Mouse (Mus musculus): ENCODE measurements around the gene Fbxw27. TPM values are rescaled to one million over a fixed set of nuclear protein-coding genes. Genes with fewer than 3 reads are reported as not detected.
A peak's percentile ranks its signal among the peaks of the same experiment; 100 is the strongest.
"Not testable (repeated sequence)": the region's sequence is repeated elsewhere in the genome, so short reads cannot be mapped to it uniquely, and the experiment has no call there.

Fbxw27 gene
- total RNA-seq (2014; rRNA removed) (0.38 TPM in 1 of 2 replicates, not detected in the other), polyA plus RNA-seq (2015; fragmentation: Nextera tagmentation; extraction: Ambion mirVana) (0.26 TPM in 1 of 2 replicates, not detected in the other)

DNA sequence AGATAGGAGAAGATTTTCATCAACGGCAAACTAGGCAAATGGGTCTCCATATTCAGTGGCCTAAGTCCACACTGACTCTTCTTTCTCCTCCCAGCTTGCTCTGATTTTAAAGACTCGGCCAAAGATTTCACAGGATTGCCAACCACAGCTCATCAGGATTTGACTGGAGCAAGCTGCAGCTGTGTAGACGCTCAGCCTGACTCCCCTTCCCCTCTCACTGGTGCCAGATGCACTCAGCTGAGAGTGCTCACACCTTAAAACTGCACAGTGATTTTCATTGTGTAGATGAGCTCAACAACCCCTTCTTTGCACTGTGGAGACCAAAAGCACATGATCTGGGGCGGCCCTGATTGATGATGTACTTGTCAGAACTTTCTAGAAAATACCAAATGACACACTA lies at the start of gene Fbxw27:
Gene Fbxw27 (minus strand): TSS at position 101 of the 400 bp plus-strand sequence.
- 84% methylated on average over 4 of the region's 4 CpGs for WGBS
- H3K36me3 ChIP-seq (ENCODE audit: insufficient read depth, low read length); H3K9ac ChIP-seq (replicated peaks; ENCODE audit: low read length, poor library complexity, severe bottlenecking); H3K4me2 ChIP-seq (ENCODE audit: low read depth, low read length, poor library complexity, severe bottlenecking); H3K27ac ChIP-seq (ENCODE audit: low read depth, low read length); DNase-seq (ENCODE audit: low spot score); H3K27me3 ChIP-seq (ENCODE audit: insufficient read depth, low read length); H3K9me3 ChIP-seq (ENCODE audit: low read length); H3K4me3 ChIP-seq (ENCODE audit: low read depth, low read length); ATAC-seq (ENCODE audit: low FRiP score); H3K4me1 ChIP-seq (ENCODE audit: insufficient read depth, low read length): not testable (repeated sequence)

DNA sequence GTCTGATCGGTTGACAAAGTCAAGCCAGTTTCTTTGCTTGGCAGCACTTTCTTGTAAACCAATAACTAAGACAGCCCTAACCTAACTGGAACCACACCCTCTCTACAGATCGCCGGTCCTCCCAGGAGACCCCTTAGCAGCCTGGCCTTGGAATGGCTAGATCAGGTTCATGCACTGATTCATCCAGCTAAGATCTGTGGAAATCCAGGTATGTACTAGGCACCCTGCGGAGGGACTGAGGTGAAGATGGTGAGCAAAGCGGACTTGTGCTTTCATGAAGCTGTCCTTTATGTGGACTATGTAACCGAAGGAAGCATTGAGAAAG lies 42.6 kb upstream of the Fbxw27 start:
- TF ChIP-seq CTCF (IDR thresholded peaks at IDR 0.05) = no peak
- Histone ChIP-seq H3K4me2 (ENCODE audit: low read depth, low read length, poor library complexity, severe bottlenecking) (peak overlapping the region; percentile 85), H3K27ac (ENCODE audit: low read depth, low read length) (peak overlapping the region; percentile 87), H3K27me3 (ENCODE audit: insufficient read depth, low read length) (no peaks in the 10 kb centered on the region), H3K9me3 (ENCODE audit: low read length) (no peaks in the 10 kb centered on the region), H3K4me3 (ENCODE audit: low read depth, low read length) (peak overlapping the region; percentile 61), H3K36me3 (ENCODE audit: insufficient read depth, low read length) (0 out of 2 replicates have a peak, but pooled peaks cover 7% of the 10 kb centered on the region), H3K9ac (replicated peaks; ENCODE audit: low read length, poor library complexity, severe bottlenecking) (peak overlapping the region; percentile 74), H3K4me1 (ENCODE audit: insufficient read depth, low read length) (no peaks in the 10 kb centered on the region)
- DNase-seq (ENCODE audit: low spot score) (no peak), ATAC-seq (ENCODE audit: low FRiP score) (peak; percentile 47)
- WGBS = 4% methylated on average over 6 of the region's 6 CpGs

DNA sequence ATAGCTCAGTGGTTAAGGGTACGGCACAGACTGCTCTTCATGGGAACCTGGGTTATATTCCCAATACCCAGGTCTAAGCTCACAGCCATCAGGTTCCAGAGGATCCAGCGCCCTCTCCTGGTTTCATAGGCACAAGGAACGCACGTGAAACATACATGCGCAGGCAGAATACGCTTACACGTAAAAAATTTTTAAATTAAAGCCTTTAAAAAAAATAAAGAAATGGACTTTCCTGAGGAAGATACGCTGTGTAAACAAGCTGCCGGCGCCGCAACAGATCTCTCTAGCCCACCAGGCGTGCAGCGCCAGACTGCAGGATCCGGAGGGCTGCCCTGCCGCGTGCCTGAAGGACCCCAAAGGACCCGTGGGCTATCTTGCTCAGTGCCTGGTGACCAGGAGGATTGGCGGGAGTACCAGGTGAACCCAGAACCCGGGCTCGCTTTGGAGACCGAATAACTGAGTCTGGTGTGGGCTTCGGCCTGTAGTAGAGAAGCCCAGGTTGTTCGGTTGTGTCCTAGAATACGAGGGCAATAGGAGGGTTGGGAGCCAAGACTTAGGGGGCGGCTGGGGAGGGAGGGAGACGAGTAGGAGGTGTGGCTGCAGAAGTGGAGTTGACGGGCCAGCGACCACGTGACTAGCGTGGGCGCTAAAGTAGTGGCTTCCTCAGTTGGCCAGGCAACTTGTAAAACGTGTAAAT lies 42.1 kb upstream of the Fbxw27 start, which contains the start of gene Nme6:
Gene Nme6 (plus strand): TSS at position 359 of the 697 bp plus-strand sequence.
- peak; percentile 90 for DNase-seq (ENCODE audit: low spot score)
- Histone ChIP-seq H3K9ac (replicated peaks; ENCODE audit: low read length, poor library complexity, severe bottlenecking) (peak within 1 kb of the TSS; percentile 74), H3K4me2 (ENCODE audit: low read depth, low read length, poor library complexity, severe bottlenecking) (peak within 1 kb of the TSS; percentile 85), H3K27me3 (ENCODE audit: insufficient read depth, low read length) (no peaks in the 10 kb centered on the region), H3K9me3 (ENCODE audit: low read length) (no peaks in the 10 kb centered on the region), H3K4me1 (ENCODE audit: insufficient read depth, low read length) (no peaks in the 10 kb centered on the region), H3K27ac (ENCODE audit: low read depth, low read length) (peak within 1 kb of the TSS; percentile 87), H3K36me3 (ENCODE audit: insufficient read depth, low read length) (0 out of 2 replicates have a peak, but pooled peaks cover 7% of the 10 kb centered on the region), H3K4me3 (ENCODE audit: low read depth, low read length) (peak within 1 kb of the TSS; percentile 61)
- peak; percentile 90 for TF ChIP-seq CTCF (IDR thresholded peaks at IDR 0.05)
- peak; percentile 96 for ATAC-seq (ENCODE audit: low FRiP score)
- under 1% methylated on average over 32 of the region's 32 CpGs for WGBS

DNA sequence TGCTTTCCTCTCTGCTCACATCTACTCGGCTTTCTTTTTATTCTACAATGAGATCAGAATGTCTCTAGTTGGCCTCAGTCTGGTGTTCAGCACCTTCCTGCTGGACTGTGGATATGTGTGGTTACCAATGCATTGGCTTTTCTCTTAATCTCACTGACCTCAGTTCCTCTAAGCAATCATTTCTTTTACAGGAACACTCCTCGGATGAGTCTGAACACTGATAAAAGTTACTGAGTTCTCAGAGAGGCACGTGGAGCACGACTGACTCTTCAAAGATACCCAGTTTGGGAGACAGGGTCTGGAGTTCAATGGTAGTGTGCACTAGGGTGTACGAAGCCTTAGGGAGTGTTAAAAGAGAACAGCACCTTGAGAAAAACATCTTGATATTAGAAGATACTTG lies 35.7 kb upstream of the Fbxw27 start:
- TF ChIP-seq CTCF (IDR thresholded peaks at IDR 0.05) = no peak
- Histone ChIP-seq H3K27ac (ENCODE audit: low read depth, low read length) (no peak overlapping the region), H3K9ac (replicated peaks; ENCODE audit: low read length, poor library complexity, severe bottlenecking) (no peak overlapping the region), H3K9me3 (ENCODE audit: low read length) (no peaks in the 10 kb centered on the region), H3K4me3 (ENCODE audit: low read depth, low read length) (no peak overlapping the region), H3K4me1 (ENCODE audit: insufficient read depth, low read length) (no peaks in the 10 kb centered on the region), H3K4me2 (ENCODE audit: low read depth, low read length, poor library complexity, severe bottlenecking) (no peak overlapping the region), H3K27me3 (ENCODE audit: insufficient read depth, low read length) (no peaks in the 10 kb centered on the region), H3K36me3 (ENCODE audit: insufficient read depth, low read length) (no peaks in the 10 kb centered on the region)
- DNase-seq (ENCODE audit: low spot score) (no peak), ATAC-seq (ENCODE audit: low FRiP score) (no peak)
- 79% methylated on average over 5 of the region's 5 CpGs for WGBS

DNA sequence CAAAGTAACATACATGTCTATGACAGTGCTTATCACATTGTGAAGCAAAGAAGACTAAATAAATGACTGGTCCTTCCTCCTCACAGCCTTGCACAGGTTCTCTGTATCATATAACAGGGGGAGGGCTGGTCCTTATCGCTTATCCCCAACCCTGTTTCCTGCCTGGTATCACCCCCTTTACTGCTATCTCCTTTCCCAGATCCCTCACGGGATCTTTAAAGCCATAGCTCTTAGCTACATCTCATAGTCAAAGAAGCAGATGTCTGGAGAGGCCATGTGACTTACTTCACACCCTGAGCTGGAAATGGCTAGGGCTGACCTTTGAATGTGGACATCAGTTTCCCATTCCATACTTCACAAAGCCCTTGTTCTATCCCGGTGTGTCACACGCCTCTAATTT lies 35.3 kb upstream of the Fbxw27 start:
- Histone ChIP-seq H3K9me3 (ENCODE audit: low read length) (no peaks in the 10 kb centered on the region), H3K4me3 (ENCODE audit: low read depth, low read length) (no peak overlapping the region), H3K4me1 (ENCODE audit: insufficient read depth, low read length) (no peaks in the 10 kb centered on the region), H3K36me3 (ENCODE audit: insufficient read depth, low read length) (no peaks in the 10 kb centered on the region), H3K27ac (ENCODE audit: low read depth, low read length) (no peak overlapping the region), H3K9ac (replicated peaks; ENCODE audit: low read length, poor library complexity, severe bottlenecking) (no peak overlapping the region), H3K27me3 (ENCODE audit: insufficient read depth, low read length) (no peaks in the 10 kb centered on the region), H3K4me2 (ENCODE audit: low read depth, low read length, poor library complexity, severe bottlenecking) (no peak overlapping the region)
- ATAC-seq (ENCODE audit: low FRiP score) (no peak), DNase-seq (ENCODE audit: low spot score) (no peak)
- TF ChIP-seq CTCF (IDR thresholded peaks at IDR 0.05) = no peak
- 75% methylated on average over 4 of the region's 4 CpGs for WGBS

DNA sequence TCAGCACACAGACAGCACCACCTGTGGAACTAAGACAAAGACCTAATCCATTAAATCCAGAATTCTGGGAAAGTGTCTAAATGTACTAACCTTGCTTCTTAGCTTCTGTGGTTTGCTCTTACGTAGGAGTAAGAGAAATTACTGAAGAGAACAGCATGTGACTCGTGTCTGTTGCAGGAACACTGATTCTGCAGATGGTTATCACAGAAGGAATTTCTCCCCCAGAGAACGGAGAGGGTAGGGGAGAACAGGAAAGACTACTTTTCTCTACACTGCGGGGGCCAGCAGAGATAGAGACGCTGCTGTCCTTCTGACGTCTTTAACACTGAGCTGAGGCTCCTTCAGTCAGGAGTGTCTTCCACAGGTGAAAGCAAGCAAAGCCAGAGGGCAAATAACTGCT lies 25.9 kb upstream of the Fbxw27 start:
- Histone ChIP-seq H3K27ac (ENCODE audit: low read depth, low read length) (no peak overlapping the region), H3K4me1 (ENCODE audit: insufficient read depth, low read length) (no peaks in the 10 kb centered on the region), H3K4me3 (ENCODE audit: low read depth, low read length) (no peak overlapping the region), H3K9me3 (ENCODE audit: low read length) (no peaks in the 10 kb centered on the region), H3K4me2 (ENCODE audit: low read depth, low read length, poor library complexity, severe bottlenecking) (no peak overlapping the region), H3K36me3 (ENCODE audit: insufficient read depth, low read length) (no peaks in the 10 kb centered on the region), H3K9ac (replicated peaks; ENCODE audit: low read length, poor library complexity, severe bottlenecking) (no peak overlapping the region), H3K27me3 (ENCODE audit: insufficient read depth, low read length) (no peaks in the 10 kb centered on the region)
- DNase-seq (ENCODE audit: low spot score) (no peak), ATAC-seq (ENCODE audit: low FRiP score) (no peak)
- 59% methylated on average over 6 of the region's 6 CpGs for WGBS
- TF ChIP-seq CTCF (IDR thresholded peaks at IDR 0.05) = no peak
